Mouse (Mus musculus) ovary, postnatal 36 days (tissue): Measurements from ENCODE around the gene Smtn.
A peak's percentile ranks its signal among the peaks of the same experiment; 100 is the strongest.

ENCODE experiments used
- DNase-seq: peaks from one replicate; pipeline ENCODE4 v3.0.0; 2022; ENCODE audit warnings: low spot score, mixed read lengths

Gene Smtn

GRCm38 (mm10) chr11:3526979-3527738 is 13.3 kb downstream of the Smtn start:
- DNase-seq: no peak

- no peak for DNase-seq
These were observed 14.2 kb downstream of the Smtn start for GRCm38 (mm10) chr11:3526207-3526606.

- no peak for DNase-seq
These were observed 14.9 kb downstream of the Smtn start for GRCm38 (mm10) chr11:3525560-3525959.

GRCm38 (mm10) chr11:3523840-3524582 is 16.4 kb downstream of the Smtn start:
- DNase-seq: no peak

- DNase-seq: no peak
These were observed 18.0 kb downstream of the Smtn start for GRCm38 (mm10) chr11:3522285-3523000.

- no peak for DNase-seq
These were observed 18.8 kb downstream of the Smtn start for GRCm38 (mm10) chr11:3521339-3522224.

GRCm38 (mm10) chr11:3520919-3521318 is 19.5 kb downstream of the Smtn start:
- peak; percentile 10 for DNase-seq

- no peak for DNase-seq
These were observed 20.5 kb downstream of the Smtn start for GRCm38 (mm10) chr11:3519756-3520398.

- no peak for DNase-seq
These were observed 21.2 kb downstream of the Smtn start for GRCm38 (mm10) chr11:3519051-3519726.

- peak; percentile 3 for DNase-seq
These were observed 22.3 kb downstream of the Smtn start for GRCm38 (mm10) chr11:3517846-3518732.

GRCm38 (mm10) chr11:3516859-3517845 is 23.3 kb downstream of the Smtn start:
- DNase-seq: no peak

GRCm38 (mm10) chr11:3516121-3516520 is 24.3 kb downstream of the Smtn start:
- DNase-seq: no peak

GRCm38 (mm10) chr11:3515637-3516036 is 24.8 kb downstream of the Smtn start:
- DNase-seq: no peak

- no peak for DNase-seq
These were observed 25.2 kb downstream of the Smtn start for GRCm38 (mm10) chr11:3515216-3515615.

GRCm38 (mm10) chr11:3514529-3515054 is 25.8 kb downstream of the Smtn start, which contains the start of gene Selenom:
TSS of gene Selenom (plus strand) at chr11:3514684.
- peak; percentile 85 for DNase-seq

- no peak for DNase-seq
These were observed 27.1 kb downstream of the Smtn start for GRCm38 (mm10) chr11:3513291-3513690.

GRCm38 (mm10) chr11:3510321-3510720 is 30.1 kb downstream of the Smtn start:
- no peak for DNase-seq
